Mouse (Mus musculus) left cerebral cortex, postnatal 25 days (tissue): Measurements from ENCODE around the gene Vax2. TPM values are rescaled to one million over a fixed set of nuclear protein-coding genes. Genes with fewer than 3 reads are reported as not detected.

Experiments
- DNase-seq, 2 experiments: peaks; one replicate each; pipeline ENCODE4 v3.0.0; 2022; ENCODE audit warnings: low spot score in 2 of 2, mixed read lengths in 1 of 2
- intact Hi-C: fragments of 180-260 bp; cut with DNase I; formaldehyde crosslinking; loops from one replicate; pipeline ENCODE4 v1.15.1; 2025
- total RNA-seq, 2 experiments: library from RNA; stranded (reverse); gene quantifications; 2 replicates each; pipeline ENCODE4 v1.2.3; 2021

Vax2 gene
- total RNA-seq, 2 experiments from 2014 or later, result not detected

DNA sequence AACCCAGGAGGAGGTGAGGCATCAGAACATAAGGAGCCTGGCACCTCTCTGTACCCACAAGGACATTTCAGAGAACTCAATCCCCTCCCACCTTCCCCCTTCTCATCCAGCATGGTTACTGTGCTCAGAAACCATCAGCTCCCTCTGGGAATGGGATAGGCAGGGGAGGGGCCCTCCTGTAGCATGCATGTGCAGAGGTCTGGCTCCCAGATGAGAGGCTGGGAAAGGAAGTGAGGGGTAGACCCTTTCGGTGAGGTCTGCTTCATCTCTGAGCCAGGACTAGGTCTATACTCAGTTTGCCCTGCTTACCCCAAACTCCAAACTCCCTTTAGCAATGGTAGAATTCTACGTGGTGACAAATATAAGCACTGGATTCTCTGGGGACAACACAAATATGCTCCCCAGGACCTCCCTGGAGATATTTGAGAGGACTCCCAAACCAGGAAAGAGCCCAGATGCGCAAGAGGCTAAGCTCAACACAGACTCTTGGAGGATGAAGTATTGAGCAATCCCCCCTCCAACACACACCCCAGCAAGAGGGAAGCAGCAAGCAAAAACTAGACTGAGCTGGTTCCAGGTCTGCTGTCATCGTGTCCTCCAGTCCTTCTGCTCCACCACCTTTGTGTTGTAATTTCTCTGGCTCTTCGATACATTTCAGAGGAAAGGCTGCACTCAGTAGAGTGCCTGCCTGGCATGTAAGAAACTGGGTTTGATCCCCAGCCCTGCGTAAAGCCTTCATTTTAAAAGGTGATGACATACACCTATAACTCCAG is 3.1 kb upstream of the Vax2 start:
- intact Hi-C loops, result no loop called here
- DNase-seq, result no peak

DNA sequence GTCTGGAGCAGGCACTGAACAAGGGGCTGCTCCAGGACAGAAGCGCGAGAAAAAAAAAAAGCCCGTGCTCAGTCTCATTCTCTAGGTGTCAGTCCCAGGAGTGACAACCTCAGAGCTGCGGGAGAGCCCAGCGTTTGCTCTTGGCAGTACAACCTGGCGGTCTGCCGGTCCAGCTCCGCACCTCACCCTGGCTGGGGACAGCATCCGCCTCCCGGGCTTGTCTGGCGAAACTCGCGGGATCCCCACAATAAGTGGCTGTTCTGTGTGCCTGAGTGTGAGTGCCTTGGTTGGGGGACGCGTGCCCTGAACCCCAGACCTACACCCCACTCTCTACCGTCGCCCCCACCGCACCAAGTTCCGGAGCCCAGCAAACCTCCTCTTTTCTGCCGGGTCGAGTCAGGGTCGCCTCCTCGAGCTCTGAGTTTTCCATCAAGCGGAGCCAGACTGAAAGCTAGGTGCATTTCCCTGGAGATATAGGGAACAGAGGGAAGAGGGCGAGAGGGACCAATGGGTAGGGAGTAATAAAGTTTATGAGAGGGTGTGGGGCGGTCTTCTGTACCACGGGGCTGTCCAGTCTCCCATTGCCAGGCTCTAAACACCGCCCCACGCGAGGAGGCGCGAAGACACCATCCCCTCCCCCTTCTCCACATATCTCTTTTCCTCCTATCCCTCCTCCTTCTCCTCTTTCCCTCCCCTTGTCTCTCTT is 550 bp upstream of the Vax2 start:
- intact Hi-C loops, result loop anchor here (10.0 kb wide), 2 partner anchors 636 to 874 kb away; partner anchors contain the start of genes Pcgf1 and Tlx2

DNA sequence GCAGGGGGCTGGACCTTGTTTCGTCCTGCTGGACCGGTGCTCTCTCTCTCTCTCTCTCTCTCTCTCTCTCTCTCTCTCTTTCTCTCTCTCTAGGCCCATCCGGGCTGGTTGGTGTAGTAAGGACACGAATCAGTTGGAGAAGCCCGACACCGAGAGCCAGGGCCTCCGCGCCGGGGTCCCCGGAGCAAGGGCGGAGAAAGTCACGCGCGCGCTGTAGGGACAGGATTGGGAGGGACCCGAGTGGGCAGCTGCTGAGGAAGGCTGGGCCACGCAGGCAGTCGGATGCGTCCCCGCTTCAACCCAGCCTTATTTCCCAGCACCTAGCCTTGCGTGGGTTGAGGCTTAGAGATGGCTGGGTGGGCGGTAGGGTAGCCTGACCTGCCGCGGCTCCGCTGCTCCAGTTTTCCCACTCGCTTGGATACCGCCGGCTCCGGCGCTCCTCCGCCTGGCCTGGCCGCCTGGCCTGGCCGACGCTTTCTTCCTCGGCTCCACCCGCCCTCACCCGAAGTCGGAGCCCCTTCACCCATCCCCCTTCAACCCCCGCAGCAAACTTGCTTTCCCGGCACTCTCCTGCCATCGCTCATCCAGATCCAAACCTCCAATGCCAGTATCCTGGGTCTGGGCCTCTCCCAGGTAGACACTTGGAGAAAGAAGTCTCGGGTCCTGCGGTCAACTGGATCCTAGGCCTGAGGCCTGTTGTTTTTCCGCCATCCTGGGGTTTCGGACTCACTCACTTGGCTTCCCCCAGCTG is 836 bp downstream of the Vax2 start:
- DNase-seq, result no peak
- intact Hi-C loops, result loop anchor here (10.0 kb wide), 2 partner anchors 637 to 873 kb away; partner anchors contain the start of genes Pcgf1 and Tlx2

More for the DNA sequence above, 550 bp upstream of the Vax2 start:
- DNase-seq, result no peak

DNA sequence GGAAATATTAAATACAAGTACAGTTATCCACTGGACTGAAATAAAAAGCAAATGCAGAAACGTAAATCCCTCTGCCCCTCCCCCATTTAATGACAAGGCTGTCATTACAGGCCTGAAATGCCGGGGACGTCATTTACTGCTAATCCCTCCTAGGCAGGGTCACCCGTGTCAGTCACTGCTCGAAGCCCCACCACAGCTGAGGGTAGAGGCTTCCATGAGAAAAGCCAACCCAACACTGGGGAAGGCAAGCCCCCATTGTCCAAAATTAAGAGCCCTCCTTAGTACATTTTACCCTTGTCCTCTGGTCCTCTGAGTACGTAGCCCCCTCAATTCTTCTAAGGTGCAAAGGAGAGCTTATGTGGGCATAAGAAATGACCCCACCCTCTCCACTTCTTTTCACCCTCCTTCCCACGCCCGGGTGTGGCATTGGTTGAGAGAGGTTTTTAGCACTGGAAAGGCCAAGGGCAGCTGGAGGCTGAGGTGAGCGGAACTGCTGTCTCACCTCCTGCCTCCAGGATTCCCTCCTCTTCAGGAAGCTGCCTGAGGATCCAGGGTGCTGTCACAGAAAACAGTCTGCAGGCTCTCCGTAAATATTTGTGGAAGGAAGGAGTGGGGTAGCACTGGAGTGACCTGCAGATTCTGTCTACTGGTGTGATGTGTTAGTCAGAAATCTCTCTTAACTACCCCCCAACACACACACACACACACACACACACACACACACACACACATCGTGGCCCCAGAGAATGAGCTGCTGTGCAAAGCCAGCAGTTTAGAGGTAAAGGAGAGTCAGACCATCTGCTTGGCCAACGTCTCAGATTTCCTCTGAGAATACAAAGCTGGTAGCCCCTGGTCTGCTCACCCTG is 2.4 kb downstream of the Vax2 start:
- intact Hi-C loops, result loop anchor here (10.0 kb wide), 2 partner anchors 639 to 871 kb away; partner anchors contain the start of genes Pcgf1 and Tlx2

DNA sequence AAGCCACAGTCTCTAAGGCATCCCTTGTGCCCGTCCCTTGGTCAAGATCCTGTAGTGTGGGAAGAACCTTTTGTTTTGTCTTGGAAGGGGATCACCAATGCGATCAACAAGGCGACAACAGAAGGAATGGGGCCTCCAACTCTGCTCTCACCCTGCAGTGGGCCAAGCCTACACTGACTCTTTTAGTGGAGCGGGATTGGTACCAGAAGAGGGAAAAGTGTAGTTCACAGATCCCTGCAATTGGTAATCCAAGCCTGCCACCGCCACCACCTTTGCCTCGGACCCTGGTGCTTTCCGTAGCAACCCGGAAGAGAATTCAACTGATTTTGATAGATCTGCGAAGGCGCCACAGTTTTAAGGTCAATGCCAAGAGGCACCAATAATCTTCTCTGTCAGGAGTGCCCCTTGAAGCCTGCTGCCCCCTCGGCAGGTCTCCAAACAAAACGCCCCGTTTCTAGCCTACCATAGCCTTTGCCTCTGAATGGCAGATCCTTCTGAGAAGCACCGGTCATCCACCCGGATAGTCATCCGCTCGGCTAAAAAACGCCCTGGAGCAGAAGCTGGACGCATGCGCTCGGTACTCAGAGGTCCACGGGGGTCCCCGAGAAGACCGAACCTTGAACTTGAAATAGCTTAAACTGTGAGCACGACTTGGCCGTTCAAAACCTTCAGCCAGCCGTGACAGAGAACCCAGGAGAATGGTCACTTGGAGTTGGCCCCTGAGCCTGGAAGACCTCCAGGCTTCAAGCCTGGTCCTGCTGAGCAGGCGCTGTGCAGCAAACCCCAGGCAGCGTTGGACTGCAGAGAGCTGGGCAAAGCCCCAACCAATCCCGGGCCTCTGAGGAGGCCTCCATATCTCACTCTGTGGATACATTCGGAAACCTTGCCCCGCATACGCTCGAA is 3.4 kb downstream of the Vax2 start:
- DNase-seq, result no peak
- intact Hi-C loops, result loop anchor here (10.0 kb wide), 2 partner anchors 640 to 870 kb away; partner anchors contain the start of genes Pcgf1 and Tlx2

More for the DNA sequence above, 2.4 kb downstream of the Vax2 start:
- no peak for DNase-seq

DNA sequence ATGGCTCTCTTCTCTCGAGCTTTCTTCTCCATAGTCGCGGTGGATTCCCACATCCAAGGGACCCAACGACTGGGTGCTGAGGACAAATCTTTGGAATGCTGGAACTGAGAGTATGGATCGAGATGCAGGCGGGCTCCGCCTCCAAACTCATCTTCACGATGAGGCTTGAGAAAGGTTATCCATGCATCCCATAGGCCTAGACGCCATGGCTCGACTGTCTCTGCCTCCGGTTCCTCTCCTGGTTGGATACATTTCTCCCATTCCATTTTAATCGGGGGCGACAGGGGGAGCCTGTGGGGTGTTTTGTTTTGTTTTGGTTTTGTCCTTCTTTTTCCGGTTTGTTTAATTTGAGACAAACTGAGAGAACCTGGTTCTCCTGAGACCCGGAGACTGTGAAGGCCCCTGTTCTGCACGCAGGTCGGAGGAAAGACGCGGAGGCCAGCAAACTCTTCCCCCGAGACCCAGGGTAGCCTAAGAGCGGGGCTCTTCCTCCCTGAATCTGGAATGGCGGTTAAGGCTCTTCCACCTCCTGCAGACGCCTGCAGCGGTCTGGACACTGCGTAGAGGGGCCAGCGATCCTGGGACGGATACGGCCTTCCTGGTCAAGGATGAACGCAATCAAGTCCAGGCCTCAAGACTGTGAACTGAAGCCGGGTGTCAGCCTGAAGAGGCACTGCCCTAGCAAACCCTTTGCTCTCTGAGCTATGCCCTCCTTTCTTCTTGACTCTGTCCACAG is 4.6 kb downstream of the Vax2 start:
- intact Hi-C loops, result loop anchor here (2.0 to 10.0 kb wide), 3 partner anchors 13 to 869 kb away; partner anchors contain the start of genes Pcgf1 and Tlx2
- no peak for DNase-seq

DNA sequence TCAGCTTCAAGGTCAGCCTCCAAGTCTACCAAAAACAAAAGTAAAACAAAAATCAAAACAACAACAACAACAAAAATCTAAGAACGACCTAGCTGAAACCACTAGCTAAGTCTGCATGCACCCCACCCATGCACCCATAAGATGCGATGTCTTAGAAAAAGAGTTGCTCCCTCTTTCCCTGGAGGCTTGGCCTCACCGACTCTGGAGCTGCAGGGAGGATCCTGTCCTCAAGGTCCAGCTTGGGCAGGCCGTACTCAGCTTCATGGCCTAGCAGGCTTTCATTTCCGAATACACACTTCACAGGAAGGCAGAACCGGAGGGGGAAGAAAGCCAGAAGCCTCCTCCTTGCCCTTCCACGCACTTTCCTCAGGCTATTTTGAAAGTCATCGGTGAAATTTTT is 6.0 kb downstream of the Vax2 start:
- intact Hi-C loops, result loop anchor here (2.0 to 10.0 kb wide), 3 partner anchors 14 to 868 kb away; partner anchors contain the start of genes Pcgf1 and Tlx2
- no peak for DNase-seq

DNA sequence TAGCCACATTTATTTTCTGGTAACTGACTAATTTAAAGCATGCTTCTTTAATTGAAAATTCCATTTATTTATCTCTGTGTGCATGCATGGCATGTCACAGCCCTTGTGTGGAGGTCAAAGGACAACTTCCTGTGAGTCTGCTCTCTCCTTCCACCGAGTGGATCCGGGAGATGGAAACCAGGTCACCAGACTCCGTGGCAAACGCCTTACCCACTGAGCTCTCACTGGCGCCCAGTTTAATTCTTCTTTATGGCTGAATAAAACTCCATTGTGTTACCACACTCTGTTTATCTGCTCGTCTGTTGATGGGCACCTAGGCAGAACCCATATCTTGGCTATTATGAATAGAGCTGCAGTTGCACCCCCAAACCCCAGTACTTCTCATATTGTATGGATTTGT is 11.5 kb downstream of the Vax2 start:
- intact Hi-C loops, result no loop called here
- DNase-seq, result no peak

DNA sequence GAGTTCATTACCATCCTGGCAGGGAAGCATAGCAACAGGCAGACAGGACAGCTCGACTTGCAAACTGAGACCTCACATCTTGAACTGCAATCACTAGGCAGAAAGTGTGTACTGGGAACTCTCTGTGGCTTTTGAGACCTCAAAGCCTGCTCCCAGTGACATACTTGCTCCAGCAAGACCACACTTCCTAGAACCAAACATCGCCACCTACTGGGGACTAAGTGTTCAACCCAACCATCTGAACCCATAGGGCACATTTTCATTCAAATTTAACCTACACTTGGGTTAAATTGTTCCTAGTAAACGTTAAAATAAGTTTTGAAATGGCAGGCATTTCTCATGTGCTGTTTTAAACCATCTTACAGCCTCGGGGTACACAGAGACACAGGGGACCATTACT is 16.1 kb downstream of the Vax2 start:
- DNase-seq, result no peak
- intact Hi-C loops, result loop anchor here (5.0 kb wide), 1 partner anchor 35 kb away; no protein-coding TSS in a partner anchor

DNA sequence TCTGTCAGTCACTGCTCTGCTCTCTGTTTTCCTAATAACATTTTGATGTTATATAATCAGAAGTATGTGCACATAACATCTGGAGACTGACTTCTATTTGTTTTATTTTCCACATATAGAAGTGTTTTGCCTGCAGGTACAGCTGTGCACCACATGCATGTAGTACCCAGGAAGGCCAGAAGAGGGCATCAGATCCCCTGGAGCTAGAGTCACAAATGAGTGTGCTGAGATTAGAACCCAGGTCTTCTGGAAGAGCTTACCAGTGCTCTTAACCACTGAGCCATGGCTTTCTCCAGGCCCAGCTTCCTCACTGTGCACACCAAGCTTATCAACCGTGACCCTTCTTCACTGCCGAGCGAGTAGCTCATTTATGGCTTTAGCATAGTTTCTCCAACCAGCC is 17.4 kb downstream of the Vax2 start:
- intact Hi-C loops, result loop anchor here (5.0 kb wide), 1 partner anchor 36 kb away; no protein-coding TSS in a partner anchor
- no peak for DNase-seq

DNA sequence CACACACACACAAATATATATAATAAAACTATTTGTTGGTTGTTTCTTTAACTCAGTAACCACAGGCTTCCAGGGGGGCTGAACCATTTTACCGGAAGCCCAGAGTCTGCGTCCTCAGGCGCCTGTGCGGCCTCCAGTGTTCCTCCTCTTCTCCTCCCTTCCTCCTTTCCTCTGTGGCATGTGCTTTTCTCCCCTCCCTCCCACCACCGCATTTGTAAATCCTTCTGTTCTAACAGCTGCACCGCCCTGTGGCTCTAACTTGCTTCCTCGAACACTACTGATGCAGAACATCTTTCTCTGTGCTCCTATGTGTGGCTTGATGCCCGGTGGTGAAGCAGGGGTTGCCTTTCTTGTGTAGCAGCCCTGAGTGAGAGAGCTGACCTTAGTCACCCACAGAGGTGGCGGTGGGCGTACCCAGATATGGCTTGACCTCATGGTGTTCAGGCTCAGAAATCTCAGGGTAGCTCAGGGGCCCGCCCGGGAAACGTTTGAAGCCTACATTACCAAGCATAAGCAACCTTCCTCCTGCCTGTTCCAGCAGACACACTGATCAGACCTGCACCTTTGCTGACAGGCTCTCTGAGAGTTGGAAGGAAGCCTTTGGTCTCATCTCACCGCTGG is 18.4 kb downstream of the Vax2 start:
- no peak for DNase-seq
- intact Hi-C loops, result loop anchor here (5.0 kb wide), 1 partner anchor 37 kb away; no protein-coding TSS in a partner anchor

DNA sequence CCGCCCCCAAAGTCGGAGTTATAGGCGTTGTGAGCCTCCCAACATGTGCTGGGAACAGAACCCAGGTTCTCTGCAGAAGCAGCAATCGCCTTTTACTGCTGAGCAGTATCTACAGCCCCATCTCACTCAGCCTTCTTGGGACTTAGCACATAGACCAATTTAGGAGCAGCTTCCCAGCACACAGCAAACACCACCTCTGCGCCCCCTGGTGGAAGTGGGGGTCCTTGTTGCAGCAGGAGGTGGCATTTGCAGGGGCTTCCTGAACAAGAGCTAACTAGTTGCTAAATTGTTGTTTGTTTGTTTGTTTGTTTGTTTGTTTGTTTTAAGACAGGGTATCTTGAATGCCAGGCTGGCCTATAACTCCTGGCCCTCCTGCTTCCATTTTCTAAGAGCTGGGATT is 20.1 kb downstream of the Vax2 start:
- intact Hi-C loops, result no loop called here
- no peak for DNase-seq

DNA sequence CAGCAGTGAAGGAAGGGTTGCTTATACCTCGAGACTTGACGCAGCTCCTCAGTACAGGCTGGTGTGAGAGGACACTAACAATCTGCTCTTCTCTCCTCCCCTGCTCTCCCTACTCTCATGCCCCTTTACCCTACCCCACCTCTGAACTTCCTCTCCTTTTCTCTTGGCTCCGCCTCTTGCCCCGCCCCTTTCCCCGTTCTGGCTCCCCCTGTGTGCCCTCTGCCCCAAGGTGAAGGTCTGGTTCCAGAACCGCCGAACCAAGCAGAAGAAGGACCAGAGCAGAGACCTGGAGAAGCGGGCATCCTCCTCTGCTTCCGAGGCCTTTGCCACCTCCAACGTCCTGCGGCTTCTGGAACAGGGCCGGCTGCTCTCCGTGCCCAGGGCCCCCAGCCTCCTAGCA is 26.2 kb downstream of the Vax2 start:
- DNase-seq, result no peak

DNA sequence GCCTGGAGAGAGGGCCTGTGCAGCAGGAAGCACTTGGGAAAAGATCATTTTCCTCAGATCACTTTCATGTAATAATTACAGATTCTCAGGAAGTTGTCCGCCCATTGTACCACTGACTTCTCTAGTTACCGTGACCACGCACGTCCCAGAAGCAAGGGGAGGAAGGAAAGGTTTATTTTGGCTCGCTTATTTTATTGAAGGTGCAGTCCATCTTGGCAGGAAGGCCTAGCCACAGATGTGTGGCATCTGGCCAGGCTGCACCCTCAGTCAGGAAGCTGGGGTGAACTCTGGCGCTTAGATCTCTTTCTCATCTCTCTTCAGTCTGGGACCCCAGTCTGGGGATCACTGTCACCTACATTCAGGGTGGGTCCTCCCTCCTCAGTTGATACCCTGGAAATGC is 27.5 kb downstream of the Vax2 start:
- no peak for DNase-seq
- intact Hi-C loops, result no loop called here

More for the DNA sequence above, 26.2 kb downstream of the Vax2 start:
- intact Hi-C loops, result no loop called here

DNA sequence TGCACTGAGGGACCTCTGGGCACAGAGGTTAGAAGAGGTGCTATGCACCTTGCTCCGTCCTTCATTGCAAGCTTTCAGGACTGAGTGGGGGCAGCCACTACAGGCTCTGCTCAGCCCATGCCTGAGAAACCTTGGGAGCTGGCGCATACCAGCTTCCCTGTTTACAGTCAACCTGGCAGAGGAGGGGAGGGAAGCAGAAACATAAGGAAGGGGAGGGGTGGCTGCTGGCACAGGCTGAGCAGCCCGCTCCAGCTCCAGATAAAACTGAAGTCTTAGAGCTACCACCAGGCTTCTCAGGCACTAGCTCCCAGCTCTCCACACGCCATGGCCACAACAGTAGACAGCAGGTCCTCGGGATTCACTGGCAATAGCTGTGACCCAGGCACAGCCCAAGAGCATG is 31.7 kb downstream of the Vax2 start, which contains the start of gene Atp6v1b1:
Atp6v1b1 (plus strand) TSS at position 230 of the 400 bp plus-strand sequence.
- DNase-seq, result no peak
- intact Hi-C loops, result no loop called here

DNA sequence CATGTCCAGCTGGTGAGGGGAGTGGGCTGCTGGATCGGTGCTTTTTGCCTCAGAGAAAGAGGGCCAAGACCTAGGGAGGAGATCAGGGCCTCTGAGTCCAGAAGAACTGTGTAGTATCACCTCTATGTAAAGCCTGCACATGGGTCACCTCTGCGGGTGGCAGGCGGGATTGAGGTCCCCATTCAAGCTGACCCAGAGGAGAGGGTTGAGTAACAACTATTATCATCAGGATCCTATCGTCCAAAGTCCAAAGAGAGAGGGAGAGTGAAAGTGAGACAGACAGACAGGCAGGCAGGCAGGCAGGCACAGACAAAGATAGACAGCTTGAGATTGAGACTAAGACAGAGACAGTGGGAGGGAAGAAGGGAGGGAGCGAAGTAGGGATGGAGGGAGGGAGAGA is 32.1 kb downstream of the Vax2 start:
- no peak for DNase-seq
- intact Hi-C loops, result no loop called here

DNA sequence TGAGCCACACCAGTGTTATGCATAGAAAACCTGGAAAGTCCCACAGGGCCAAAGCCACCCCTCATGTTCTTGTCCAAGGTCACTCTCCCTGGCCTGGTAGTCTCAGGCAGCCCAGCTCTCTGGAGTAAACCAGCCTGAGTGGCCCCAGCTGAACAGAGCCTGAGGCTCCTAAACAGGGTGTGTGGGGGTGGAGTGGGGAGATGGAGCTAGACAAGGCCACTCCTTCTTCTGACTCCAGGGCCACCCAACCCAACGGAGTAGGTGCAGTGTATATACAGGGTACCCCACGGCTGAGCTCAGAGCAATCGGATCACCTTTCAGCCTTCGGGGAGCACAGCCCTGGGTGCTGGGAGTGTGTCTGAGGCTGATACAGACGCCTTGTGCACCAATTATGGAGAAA is 33.1 kb downstream of the Vax2 start:
- no peak for DNase-seq
- intact Hi-C loops, result no loop called here
